Mouse (Mus musculus): ENCODE data around the gene Ankrd63. TPM values are rescaled to one million over a fixed set of nuclear protein-coding genes. Genes with fewer than 3 reads are reported as not detected.
"Not testable (repeated sequence)": the region's sequence is repeated elsewhere in the genome, so short reads cannot be mapped to it uniquely, and the experiment has no call there.

Gene Ankrd63
- polyA plus RNA-seq, 3 experiments from 2014 or later = not detected

- peak; percentile 84 for ATAC-seq
Observed at GRCm38 (mm10) chr2:118659998-118660452, 43.7 kb downstream of the Ankrd63 start.

- no peak for ATAC-seq
Observed at GRCm38 (mm10) chr2:118659493-118659892, 44.3 kb downstream of the Ankrd63 start.

- ATAC-seq = no peak
Observed at GRCm38 (mm10) chr2:118659077-118659476, 44.7 kb downstream of the Ankrd63 start.

- no peak for ATAC-seq
Observed at GRCm38 (mm10) chr2:118658457-118658856, 45.3 kb downstream of the Ankrd63 start.

DNA sequence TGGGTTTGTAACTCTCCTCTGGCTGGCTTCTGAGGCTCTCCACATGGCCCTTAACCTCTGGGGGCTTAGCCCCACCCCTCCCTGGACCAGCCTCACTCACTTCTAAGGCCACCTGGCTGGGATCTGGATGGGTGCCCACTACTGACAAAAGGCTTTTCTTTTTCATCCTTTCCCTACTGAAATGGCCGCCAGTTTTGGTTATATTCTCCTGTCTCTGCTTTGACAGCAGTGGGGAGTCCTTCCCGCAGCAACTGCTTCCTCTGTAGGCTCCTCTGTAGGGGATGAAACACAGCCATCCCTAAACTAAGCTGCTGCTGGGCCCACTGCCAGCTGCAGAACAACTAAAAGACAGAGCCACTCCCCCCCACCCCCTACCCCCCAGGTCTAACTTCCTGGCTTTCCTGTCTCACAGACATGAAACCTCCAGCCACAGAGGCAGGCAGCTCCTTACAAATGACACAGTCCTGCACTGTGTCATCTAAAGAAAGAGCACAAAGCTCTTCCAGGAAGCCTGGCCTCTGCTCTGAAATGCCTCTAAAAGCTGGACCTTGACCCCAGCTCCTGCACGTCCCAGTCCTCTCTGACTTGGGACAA, 47.0 kb downstream of the Ankrd63 start:
- no peak for ATAC-seq

GRCm38 (mm10) chr2:118650697-118651096, 53.1 kb downstream of the Ankrd63 start:
- ATAC-seq = not testable (repeated sequence)

Other genes starting within 250 kb of the Ankrd63 start
- gene Srp14, start 224.3 kb downstream of the Ankrd63 start, polyA plus RNA-seq (2017; shearing (Covaris generic)) = 100 to 1,000 TPM; 288 to 331 (median 298) TPM
- gene Bmf, start 154.3 kb downstream of the Ankrd63 start, polyA plus RNA-seq (2017; shearing (Covaris generic)) = 1 to 10 TPM in 2 of 3 experiments, under 1 TPM in 1; 0.81 to 2.8 (median 1.7) TPM
- 10 to 100 TPM in 1 of 3 experiments, 1 to 10 TPM in 2; 5.4 to 49.0 (median 9.4) TPM for gene Bub1b, start 105.8 kb downstream of the Ankrd63 start, polyA plus RNA-seq (2017; shearing (Covaris generic))
- under 1 TPM in 2 of 3 experiments, not detected in 1; 0.15 to 0.60 TPM for gene Pak6, start 40.7 kb downstream of the Ankrd63 start, polyA plus RNA-seq (2017; shearing (Covaris generic))
- gene Plcb2, start 24.5 kb upstream of the Ankrd63 start, polyA plus RNA-seq (2017; shearing (Covaris generic)) = 10 to 100 TPM in 2 of 3 experiments, 1 to 10 TPM in 1; 8.2 to 18.9 (median 18.4) TPM
- 10 to 100 TPM; 28.1 to 40.7 (median 28.2) TPM for gene Inafm2, start 41.8 kb upstream of the Ankrd63 start, polyA plus RNA-seq (2017; shearing (Covaris generic))
- gene Ccdc9b, start 58.7 kb upstream of the Ankrd63 start, polyA plus RNA-seq (2017; shearing (Covaris generic)) = under 1 TPM in 2 of 3 experiments, not detected in 1; 0.16 to 0.30 TPM
- gene Phgr1, start 68.8 kb upstream of the Ankrd63 start, polyA plus RNA-seq (2017; shearing (Covaris generic)) = not detected
- not detected for gene Disp2, start 75.8 kb upstream of the Ankrd63 start, polyA plus RNA-seq (2017; shearing (Covaris generic))
- 10 to 100 TPM; 11.9 to 73.4 (median 13.7) TPM for gene Knstrn, start 110.0 kb upstream of the Ankrd63 start, polyA plus RNA-seq (2017; shearing (Covaris generic))
- gene Ivd, start 158.0 kb upstream of the Ankrd63 start, polyA plus RNA-seq (2017; shearing (Covaris generic)) = 10 to 100 TPM; 33.1 to 71.6 (median 60.8) TPM
- gene Bahd1, start 196.4 kb upstream of the Ankrd63 start, polyA plus RNA-seq (2017; shearing (Covaris generic)) = 1 to 10 TPM; 2.2 to 4.6 (median 4.6) TPM
- 1 to 10 TPM; 1.1 to 1.6 (median 1.5) TPM for gene Chst14, start 222.5 kb upstream of the Ankrd63 start, polyA plus RNA-seq (2017; shearing (Covaris generic))

All from inflammation-experienced regulatory T-cells, adult 6 months (primary cell).